Mouse (Mus musculus) hindbrain, embryonic 11.5 days (tissue): ENCODE data around the gene P2ry14. TPM values are rescaled to one million over a fixed set of nuclear protein-coding genes. Genes with fewer than 3 reads are reported as not detected.
"Not testable (repeated sequence)": the region's sequence is repeated elsewhere in the genome, so short reads cannot be mapped to it uniquely, and the experiment has no call there.

ENCODE experiments used
- ATAC-seq: fragments of 200-750 bp; cut with Nextera tagmentation; 2 replicates; pipeline ENCODE4 v1.8.0; 2017; ENCODE audit warnings: mild to moderate bottlenecking, moderate TSS enrichment, moderate library complexity; ENCODE audit not compliant: low FRiP score
- DNase-seq: peaks from one replicate; pipeline ENCODE4 v3.0.0-alpha.2; 2015; ENCODE audit warnings: low spot score
- H3K27ac ChIP-seq: fragments of 300-500 bp; sonication (generic); 2 replicates; pipeline ENCODE4 v1.5.1; 2014; ENCODE audit warnings: mild to moderate bottlenecking, low read depth, low read length
- H3K27me3 ChIP-seq: fragments of 300-500 bp; sonication (generic); 2 replicates; pipeline ENCODE4 v1.6.1; 2014; ENCODE audit warnings: mild to moderate bottlenecking, low read length, moderate library complexity, mixed read lengths; ENCODE audit not compliant: control insufficient read depth, insufficient read depth
- H3K36me3 ChIP-seq: fragments of 300-500 bp; sonication (generic); 2 replicates; pipeline ENCODE4 v1.6.1; 2014; ENCODE audit warnings: mild to moderate bottlenecking, low read length, moderate library complexity, mixed read lengths; ENCODE audit not compliant: control insufficient read depth, insufficient read depth
- H3K4me1 ChIP-seq: fragments of 300-500 bp; sonication (generic); replicated peaks from 2 replicates; pipeline ENCODE4 v1.6.1; 2014; ENCODE audit warnings: low read length, mixed read lengths; ENCODE audit not compliant: control insufficient read depth, insufficient read depth
- H3K4me2 ChIP-seq: fragments of 300-500 bp; sonication (generic); replicated peaks from 2 replicates; pipeline ENCODE4 v1.6.1; 2014; ENCODE audit warnings: mild to moderate bottlenecking, low read depth, low read length
- H3K4me3 ChIP-seq: fragments of 300-500 bp; sonication (generic); 2 replicates; pipeline ENCODE4 v1.5.1; 2014; ENCODE audit warnings: low read depth, low read length
- H3K9ac ChIP-seq: fragments of 300-500 bp; sonication (generic); 2 replicates; pipeline ENCODE4 v1.6.1; 2014; ENCODE audit warnings: low read depth, low read length
- H3K9me3 ChIP-seq: fragments of 300-500 bp; sonication (generic); 2 replicates; pipeline ENCODE4 v1.6.1; 2016; ENCODE audit warnings: low read length; ENCODE audit not compliant: control insufficient read depth
- WGBS: fragments of 180-500 bp; shearing (Covaris S2); extraction: QIAGEN DNeasy Blood & Tissue Kit; methylation state at CpG from one replicate; pipeline ENCODE4 v1.1.7; 2014; 5-methylcytosine and 5-hydroxymethylcytosine counted together
- polyA plus RNA-seq: library from polyadenylated mRNA; unstranded; fragments of >200 nt; fragmentation: Nextera tagmentation; extraction: Ambion mirVana; gene quantifications from 2 replicates; pipeline ENCODE4 v1.2.1, GENCODE M21; 2014

The P2ry14 gene
- polyA plus RNA-seq, 1 experiment from 2014 or later = 3.5 TPM

- Histone ChIP-seq H3K4me3 (no peak overlapping the region), H3K36me3 (no peaks in the 10 kb centered on the region), H3K4me1 (no peaks in the 10 kb centered on the region), H3K9ac (no peak overlapping the region), H3K27me3 (no peaks in the 10 kb centered on the region), H3K4me2 (no peak overlapping the region), H3K9me3 (no peaks in the 10 kb centered on the region), H3K27ac (no peak overlapping the region)
- WGBS = 93% methylated on average over 5 of the region's 5 CpGs
- ATAC-seq = no peak
- DNase-seq = no peak
Observed at GRCm38 (mm10) chr3:59157048-59157447, 3.6 kb upstream of the P2ry14 start.

GRCm38 (mm10) chr3:59155404-59155803 is 2.0 kb upstream of the P2ry14 start:
- ATAC-seq (no peak), DNase-seq (no peak)
- 91% methylated on average over 6 of the region's 6 CpGs for WGBS
- no peak overlapping the region for H3K27ac ChIP-seq
- H3K4me1 ChIP-seq = no peaks in the 10 kb centered on the region
- H3K9ac ChIP-seq = no peak overlapping the region
- no peaks in the 10 kb centered on the region for H3K9me3 ChIP-seq
- H3K27me3 ChIP-seq = no peaks in the 10 kb centered on the region
- H3K36me3 ChIP-seq = no peaks in the 10 kb centered on the region
- no peak overlapping the region for H3K4me2 ChIP-seq
- H3K4me3 ChIP-seq = no peak overlapping the region

GRCm38 (mm10) chr3:59154888-59155287 is 1.5 kb upstream of the P2ry14 start:
- H3K36me3 ChIP-seq = no peaks in the 10 kb centered on the region
- H3K27me3 ChIP-seq = no peaks in the 10 kb centered on the region
- no peaks in the 10 kb centered on the region for H3K9me3 ChIP-seq
- 98% methylated on average over 2 of the region's 2 CpGs for WGBS
- DNase-seq (no peak), ATAC-seq (no peak)
- no peak overlapping the region for H3K9ac ChIP-seq
- H3K4me2 ChIP-seq = no peak overlapping the region
- H3K4me1 ChIP-seq = no peaks in the 10 kb centered on the region
- no peak overlapping the region for H3K4me3 ChIP-seq
- no peak overlapping the region for H3K27ac ChIP-seq

- Histone ChIP-seq H3K4me2 (no peak overlapping the region), H3K9me3 (no peaks in the 10 kb centered on the region), H3K4me1 (no peaks in the 10 kb centered on the region), H3K4me3 (no peak overlapping the region), H3K27me3 (no peaks in the 10 kb centered on the region), H3K9ac (no peak overlapping the region), H3K36me3 (no peaks in the 10 kb centered on the region), H3K27ac (no peak overlapping the region)
- DNase-seq (no peak), ATAC-seq (no peak)
- WGBS = 93% methylated on average over 2 of the region's 2 CpGs
Observed at GRCm38 (mm10) chr3:59150624-59151023, 2.8 kb downstream of the P2ry14 start.

GRCm38 (mm10) chr3:59149646-59150045 is 3.8 kb downstream of the P2ry14 start:
- no peak for DNase-seq
- ATAC-seq = no peak

GRCm38 (mm10) chr3:59145194-59145593 is 8.2 kb downstream of the P2ry14 start:
- 75% methylated on average over 5 of the region's 5 CpGs for WGBS
- Histone ChIP-seq H3K27me3 (no peaks in the 10 kb centered on the region), H3K4me3 (no peak overlapping the region), H3K4me1 (no peaks in the 10 kb centered on the region), H3K36me3 (no peaks in the 10 kb centered on the region), H3K9ac (no peak overlapping the region), H3K4me2 (no peak overlapping the region), H3K27ac (no peak overlapping the region), H3K9me3 (no peaks in the 10 kb centered on the region)
- DNase-seq (no peak), ATAC-seq (no peak)

More at GRCm38 (mm10) chr3:59149646-59150045, 3.8 kb downstream of the P2ry14 start:
- Histone ChIP-seq H3K4me3 (no peak overlapping the region), H3K4me1 (no peaks in the 10 kb centered on the region), H3K9ac (no peak overlapping the region), H3K4me2 (no peak overlapping the region), H3K27me3 (no peaks in the 10 kb centered on the region), H3K36me3 (no peaks in the 10 kb centered on the region), H3K9me3 (no peaks in the 10 kb centered on the region), H3K27ac (no peak overlapping the region)

- H3K4me3 ChIP-seq = no peak overlapping the region
- H3K9me3 ChIP-seq = no peaks in the 10 kb centered on the region
- no peak overlapping the region for H3K27ac ChIP-seq
- ATAC-seq = no peak
- H3K4me1 ChIP-seq = no peaks in the 10 kb centered on the region
- DNase-seq = no peak
- no peak overlapping the region for H3K4me2 ChIP-seq
- H3K9ac ChIP-seq = no peak overlapping the region
- 81% methylated on average over 8 of the region's 8 CpGs for WGBS
- no peaks in the 10 kb centered on the region for H3K36me3 ChIP-seq
- no peaks in the 10 kb centered on the region for H3K27me3 ChIP-seq
Observed at GRCm38 (mm10) chr3:59141507-59142305, 11.7 kb downstream of the P2ry14 start.

GRCm38 (mm10) chr3:59140941-59141340 is 12.5 kb downstream of the P2ry14 start:
- not testable (repeated sequence) for H3K4me3 ChIP-seq, H3K36me3 ChIP-seq, H3K4me1 ChIP-seq, H3K9me3 ChIP-seq, H3K27ac ChIP-seq, H3K9ac ChIP-seq, H3K27me3 ChIP-seq, ATAC-seq, DNase-seq, H3K4me2 ChIP-seq
- WGBS = 95% methylated on average over 4 of the region's 4 CpGs

GRCm38 (mm10) chr3:59140115-59140514 is 13.3 kb downstream of the P2ry14 start:
- WGBS = 85% methylated on average over 2 of the region's 2 CpGs
- no peak for ATAC-seq
- H3K9ac ChIP-seq = no peak overlapping the region

More at GRCm38 (mm10) chr3:59140115-59140514, 13.3 kb downstream of the P2ry14 start:
- H3K27ac ChIP-seq = no peak overlapping the region
- no peaks in the 10 kb centered on the region for H3K27me3 ChIP-seq
- H3K4me1 ChIP-seq = no peaks in the 10 kb centered on the region
- no peaks in the 10 kb centered on the region for H3K36me3 ChIP-seq
- H3K4me2 ChIP-seq = no peak overlapping the region
- no peak for DNase-seq
- H3K4me3 ChIP-seq = no peak overlapping the region
- no peaks in the 10 kb centered on the region for H3K9me3 ChIP-seq
